ENCODE assay signal across 20 mouse cellular contexts in genomic region chr17:30097156-30097555, GRCm38 (mm10).
DNase-seq lines count a peak whose midpoint lies in the region; ATAC-seq and TF ChIP-seq lines count a peak whose summit lies in the region.
"Had no signal": no experiment of that assay in that cellular context is flagged by ENCODE, and none has a peak within 500 bp of the region (broad histone marks: within the 10 kb centered on the region; RNA-seq: fewer than 3 reads in every experiment).

No protein-coding gene starts in this region.

- peaks cover 6% of the 10 kb centered on the region; the same call in 1 of the 2 replicates for H3K36me3 ChIP-seq in forebrain, embryonic 14.5 days (ENCODE audit: control insufficient read depth, insufficient read depth, low read length)
- peaks cover 36% of the 10 kb centered on the region for H3K36me3 ChIP-seq in forebrain, embryonic 10.5 days (replicated peaks)
- peaks cover 10% of the 10 kb centered on the region; the same call in 1 of the 2 replicates for H3K36me3 ChIP-seq in heart, postnatal 0 days (replicated peaks; ENCODE audit: control insufficient read depth, insufficient read depth, low read length)
- H3K36me3 ChIP-seq: hindbrain, embryonic 15.5 days had no signal

- no peaks in the 10 kb centered on the region for H3K9me3 ChIP-seq in forebrain, embryonic 14.5 days (replicated peaks; ENCODE audit: control insufficient read depth, low read length)
- H3K9me3 ChIP-seq in forebrain, embryonic 10.5 days, result peaks cover 12% of the 10 kb centered on the region
- no peaks in the 10 kb centered on the region for H3K9me3 ChIP-seq in heart, postnatal 0 days (replicated peaks; ENCODE audit: control insufficient read depth, low read length)
- H3K9me3 ChIP-seq: forebrain, embryonic 12.5 days; hindbrain, embryonic 15.5 days had no signal

- H3K4me2 ChIP-seq in forebrain, embryonic 14.5 days (ENCODE audit: low read length), result no peak overlapping the region
- H3K4me2 ChIP-seq in heart, postnatal 0 days (ENCODE audit: low read depth, low read length), result no peak overlapping the region
- H3K4me2 ChIP-seq: embryonic facial prominence, embryonic 12.5 days; forebrain, embryonic 12.5 days; hindbrain, embryonic 15.5 days had no signal

- TF ChIP-seq CTCF in heart, postnatal 0 days (IDR thresholded peaks at IDR 0.05; ENCODE audit: low read depth), result no peak

- ATAC-seq in forebrain, embryonic 14.5 days, result no peak
- ATAC-seq in heart, postnatal 0 days (ENCODE audit: insufficient read depth, low read depth), result no peak
- ATAC-seq in monocyte, adult 5-6 weeks (replicated peaks; ENCODE audit: insufficient number of reproducible peaks, low FRiP score, low TSS enrichment, poor library complexity, severe bottlenecking), result no peak
- ATAC-seq: forebrain, postnatal 0 days; intestine, embryonic 16.5 days had no signal

- TF ChIP-seq EP300 in heart, postnatal 0 days (IDR thresholded peaks at IDR 0.05; ENCODE audit: low read depth), result no peak

- H3K4me1 ChIP-seq in forebrain, embryonic 14.5 days (ENCODE audit: control insufficient read depth, insufficient read depth, low read length), result 0 out of 2 replicates have a peak, but pooled peaks cover 4% of the 10 kb centered on the region
- H3K4me1 ChIP-seq in forebrain, embryonic 10.5 days, result peaks cover 10% of the 10 kb centered on the region
- peaks cover 31% of the 10 kb centered on the region for H3K4me1 ChIP-seq in heart, postnatal 0 days (ENCODE audit: control insufficient read depth, insufficient read depth)

- no peak for DNase-seq in forebrain, embryonic 14.5 days (ENCODE audit: low spot score)
- no peak for DNase-seq in forebrain, embryonic 10.5 days (ENCODE audit: extremely low spot score, low spot score)
- no peak for DNase-seq in heart, postnatal 0 days (ENCODE audit: low spot score)
- DNase-seq in heart, postnatal 25 days (ENCODE audit: low spot score), result no peak
- peak; percentile 76 for DNase-seq in 416B (ENCODE audit: low read depth)
- peak; percentile 42 to 58 for DNase-seq in natural killer cell, adult 2 months (ENCODE audit: low spot score in 2 of 2)
- DNase-seq: adrenal gland, adult 8-10 months; adrenal gland, postnatal 36 days; cerebellum, adult 2 months; cerebellum, postnatal 14 days; forebrain, postnatal 0 days; gastrocnemius, adult 2 months; gastrocnemius, postnatal 25 days; heart, adult 18-20 months; heart, postnatal 36 days had no signal

- peak overlapping the region; percentile 18; the same call in 1 of the 2 replicates for H3K27ac ChIP-seq in forebrain, embryonic 14.5 days (ENCODE audit: low read depth, low read length)
- H3K27ac ChIP-seq in forebrain, embryonic 10.5 days, result no peak overlapping the region
- 0 out of 2 replicates have a peak overlapping the region, but pooled peaks have one; percentile 38 for H3K27ac ChIP-seq in heart, postnatal 0 days (ENCODE audit: low read depth)
- H3K27ac ChIP-seq: embryonic facial prominence, embryonic 12.5 days; forebrain, embryonic 12.5 days; gastrocnemius, adult 2 months; hindbrain, embryonic 15.5 days had no signal

- H3K4me3 ChIP-seq in forebrain, embryonic 14.5 days (ENCODE audit: low read depth, low read length), result no peak overlapping the region
- no peak overlapping the region for H3K4me3 ChIP-seq in forebrain, embryonic 10.5 days
- no peak overlapping the region for H3K4me3 ChIP-seq in heart, postnatal 0 days (ENCODE audit: low read depth, low read length)
- H3K4me3 ChIP-seq: embryonic facial prominence, embryonic 12.5 days; forebrain, embryonic 12.5 days; gastrocnemius, adult 2 months; hindbrain, embryonic 15.5 days had no signal

- H3K27me3 ChIP-seq in forebrain, embryonic 14.5 days (replicated peaks; ENCODE audit: control insufficient read depth, insufficient read depth, low read length), result no peaks in the 10 kb centered on the region
- no peaks in the 10 kb centered on the region for H3K27me3 ChIP-seq in forebrain, embryonic 10.5 days (ENCODE audit: poor library complexity, severe bottlenecking)
- no peaks in the 10 kb centered on the region for H3K27me3 ChIP-seq in heart, postnatal 0 days (ENCODE audit: control insufficient read depth, insufficient read depth, low read length)
- H3K27me3 ChIP-seq: embryonic facial prominence, embryonic 12.5 days; forebrain, embryonic 12.5 days; hindbrain, embryonic 15.5 days had no signal

- intact Hi-C loops in heart, postnatal 25 days (cut with DNase I), result no loop called here

- 86% methylated on average over 5 of the region's 5 CpGs for WGBS in forebrain, embryonic 14.5 days
- 97% methylated on average over 5 of the region's 5 CpGs for WGBS in forebrain, embryonic 10.5 days
- 72% methylated on average over 5 of the region's 5 CpGs for WGBS in heart, postnatal 0 days

- no peak overlapping the region for H3K9ac ChIP-seq in forebrain, embryonic 14.5 days (ENCODE audit: low read length)
- H3K9ac ChIP-seq in heart, postnatal 0 days (replicated peaks; ENCODE audit: low read depth, low read length), result no peak overlapping the region
- H3K9ac ChIP-seq: embryonic facial prominence, embryonic 12.5 days; forebrain, embryonic 12.5 days; forebrain, postnatal 0 days; hindbrain, embryonic 15.5 days had no signal

Comparison
In these comparisons a context has a peak if more than half of its experiments do, and no peak if none do; other contexts are left out.
1. DNase-seq: peak in 416B (single experiment) and natural killer cell, adult 2 months (2 of 2); none in forebrain, embryonic 14.5 days (single experiment), forebrain, embryonic 10.5 days (single experiment), heart, postnatal 0 days (single experiment) and heart, postnatal 25 days (single experiment).